Mouse (Mus musculus): ENCODE results near the gene Ddx27. TPM values are rescaled to one million over a fixed set of nuclear protein-coding genes. Genes with fewer than 3 reads are reported as not detected.

Gene Ddx27
- polyA plus RNA-seq, 1 experiment from 2014 or later: 54.2 TPM

DNA sequence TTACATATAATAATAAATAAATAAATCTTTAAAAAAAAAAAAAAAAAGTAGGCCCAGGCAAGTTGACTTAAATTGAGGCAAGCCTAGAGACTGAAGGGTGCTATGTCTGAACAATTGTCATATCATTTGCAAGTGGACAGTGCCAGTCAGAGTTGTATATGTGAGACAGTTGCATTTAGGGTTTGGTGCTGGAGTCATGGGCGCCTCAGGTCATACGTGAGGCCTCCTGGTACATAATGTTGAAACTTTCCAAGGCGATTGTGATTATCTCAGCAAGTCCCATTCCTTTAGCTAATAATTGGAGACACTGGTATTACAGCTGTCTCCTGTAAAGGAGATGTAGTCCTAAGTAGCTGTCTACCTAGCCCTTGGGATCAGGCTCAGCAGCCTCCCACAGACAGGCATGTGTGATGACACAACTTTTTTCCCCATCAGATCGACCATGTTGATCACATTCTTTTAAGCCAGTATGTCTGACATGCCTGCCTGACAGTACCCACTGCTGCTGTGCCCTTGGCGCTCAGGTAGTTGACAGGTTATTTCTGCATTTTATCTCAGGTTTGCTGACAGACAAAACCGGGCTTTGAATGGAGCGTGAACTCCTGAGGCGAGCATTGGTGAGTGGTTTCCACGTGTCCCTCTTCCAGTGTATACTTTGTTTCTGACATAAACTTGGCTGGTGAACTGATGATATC lies 49.8 kb downstream of the Ddx27 start:
- no peaks in the 10 kb centered on the region for H3K9me3 ChIP-seq
- H3K4me3 ChIP-seq: peak overlapping the region; percentile 80
- H3K27me3 ChIP-seq: no peaks in the 10 kb centered on the region
- peak overlapping the region; percentile 72 for H3K4me2 ChIP-seq
- WGBS: 21% methylated on average over 9 of the region's 9 CpGs
- H3K27ac ChIP-seq: peak overlapping the region; percentile 80
- peaks cover 36% of the 10 kb centered on the region for H3K4me1 ChIP-seq
- H3K9ac ChIP-seq: peak overlapping the region; percentile 91
- peaks cover 24% of the 10 kb centered on the region for H3K36me3 ChIP-seq
- ATAC-seq (ENCODE audit: insufficient number of reproducible peaks, insufficient read depth, low FRiP score, low TSS enrichment, low read depth): no peak

DNA sequence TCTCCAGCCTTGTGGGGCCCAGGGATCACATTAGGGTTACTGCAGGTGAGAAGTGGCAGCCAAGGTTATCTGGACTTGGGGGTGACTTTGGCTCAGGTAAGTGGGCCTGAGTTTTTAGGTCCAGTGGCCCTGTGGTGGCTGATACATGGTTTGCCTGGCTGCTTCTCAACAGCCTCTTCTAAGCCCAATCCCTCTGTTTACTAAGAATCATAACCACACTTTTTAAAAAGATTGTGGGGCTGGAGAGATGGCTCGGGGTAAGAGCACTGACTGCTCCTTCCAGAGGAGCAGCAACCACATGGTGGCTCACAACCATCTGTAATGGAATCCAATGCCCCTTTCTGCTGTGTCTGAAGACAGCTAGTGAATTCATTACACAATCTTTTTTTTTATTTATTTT lies 51.0 kb downstream of the Ddx27 start:
- Histone ChIP-seq H3K4me1 (peaks cover 26% of the 10 kb centered on the region), H3K4me3 (no peak overlapping the region), H3K27ac (peak overlapping the region; percentile 80), H3K27me3 (no peaks in the 10 kb centered on the region), H3K4me2 (peak overlapping the region; percentile 72; the same call in 1 of the 2 replicates), H3K9me3 (no peaks in the 10 kb centered on the region), H3K9ac (peak overlapping the region; percentile 91; the same call in 1 of the 2 replicates), H3K36me3 (peaks cover 22% of the 10 kb centered on the region)
- WGBS: 71% methylated on average over 1 of the region's 1 CpGs
- no peak for ATAC-seq (ENCODE audit: insufficient number of reproducible peaks, insufficient read depth, low FRiP score, low TSS enrichment, low read depth)

DNA sequence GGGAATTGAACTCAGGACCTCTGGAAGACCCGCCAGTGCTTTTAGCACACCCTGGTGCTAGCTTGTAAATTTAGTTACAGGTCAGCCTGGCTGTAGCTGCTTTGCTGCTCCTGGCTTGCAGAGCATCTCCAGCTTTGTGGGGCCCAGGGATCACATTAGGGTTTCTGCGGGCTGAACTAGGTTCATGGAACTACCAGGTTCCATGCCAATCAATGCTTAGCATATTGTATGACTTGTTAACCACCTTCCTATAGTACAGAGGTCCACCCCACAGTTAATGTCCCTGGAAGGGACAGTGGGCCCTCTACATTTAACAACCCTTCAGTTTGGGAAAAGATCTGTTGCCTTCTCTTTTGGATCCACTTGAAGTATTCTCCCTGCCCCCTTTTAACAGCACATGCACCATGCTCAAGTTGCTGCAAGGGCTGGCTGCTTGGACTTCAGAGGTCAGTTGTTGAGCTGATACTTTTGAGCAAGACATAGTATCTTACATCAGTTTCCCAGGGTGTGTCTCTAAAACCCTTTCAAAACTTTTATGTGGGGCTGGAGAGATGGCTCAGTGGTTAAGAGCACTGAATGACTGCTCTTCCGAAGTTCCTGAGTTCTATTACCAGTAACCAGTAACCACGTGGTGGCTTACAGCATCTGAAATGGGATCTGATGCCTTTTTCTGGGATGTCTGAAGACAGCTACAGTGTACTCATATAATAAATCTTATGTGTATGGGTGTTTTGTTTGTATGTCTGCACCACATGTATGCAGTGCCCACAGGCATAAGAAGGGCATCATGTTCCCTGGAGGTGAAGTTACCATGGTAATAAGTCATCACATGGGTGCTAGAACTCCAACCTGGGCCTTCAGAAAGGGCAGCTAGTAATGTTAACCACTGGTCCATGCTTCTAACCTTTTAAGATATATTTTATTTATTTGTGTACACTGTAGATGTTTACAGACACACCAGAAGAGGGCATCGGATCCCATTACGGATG lies 51.8 kb downstream of the Ddx27 start:
- no peak for ATAC-seq (ENCODE audit: insufficient number of reproducible peaks, insufficient read depth, low FRiP score, low TSS enrichment, low read depth)
- Histone ChIP-seq H3K9me3 (no peaks in the 10 kb centered on the region), H3K9ac (no peak overlapping the region), H3K4me1 (peaks cover 24% of the 10 kb centered on the region), H3K27ac (0 out of 2 replicates have a peak overlapping the region, but pooled peaks have one; percentile 18), H3K36me3 (peaks cover 22% of the 10 kb centered on the region), H3K4me2 (no peak overlapping the region), H3K4me3 (no peak overlapping the region), H3K27me3 (no peaks in the 10 kb centered on the region)
- WGBS: 27% methylated on average over 6 of the region's 6 CpGs

DNA sequence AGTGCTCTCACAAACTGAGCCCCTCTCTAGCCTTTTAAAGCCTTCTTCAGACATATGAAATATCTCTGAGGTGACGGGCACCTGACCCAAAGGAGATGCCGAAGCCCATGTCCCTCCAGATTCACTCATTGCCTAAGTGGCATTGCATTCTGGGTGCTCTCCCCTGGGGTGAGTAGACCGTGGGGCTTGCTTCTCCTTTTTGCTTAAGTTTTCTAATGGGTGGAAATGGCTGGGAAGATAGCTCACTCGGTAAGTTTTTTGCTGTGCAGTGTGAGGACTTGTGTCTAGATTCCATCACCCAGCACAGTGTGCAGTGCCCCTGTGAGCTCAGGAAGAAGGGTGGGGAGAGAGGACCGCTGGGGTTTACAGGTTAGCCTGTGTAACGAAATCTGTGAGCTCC lies 52.6 kb downstream of the Ddx27 start:
- no peak overlapping the region for H3K4me3 ChIP-seq
- no peaks in the 10 kb centered on the region for H3K9me3 ChIP-seq
- no peak overlapping the region for H3K4me2 ChIP-seq
- no peak for ATAC-seq (ENCODE audit: insufficient number of reproducible peaks, insufficient read depth, low FRiP score, low TSS enrichment, low read depth)
- peaks cover 22% of the 10 kb centered on the region for H3K36me3 ChIP-seq
- H3K27me3 ChIP-seq: no peaks in the 10 kb centered on the region
- no peak overlapping the region for H3K9ac ChIP-seq
- H3K27ac ChIP-seq: no peak overlapping the region
- 43% methylated on average over 6 of the region's 6 CpGs for WGBS
- peaks cover 20% of the 10 kb centered on the region for H3K4me1 ChIP-seq

DNA sequence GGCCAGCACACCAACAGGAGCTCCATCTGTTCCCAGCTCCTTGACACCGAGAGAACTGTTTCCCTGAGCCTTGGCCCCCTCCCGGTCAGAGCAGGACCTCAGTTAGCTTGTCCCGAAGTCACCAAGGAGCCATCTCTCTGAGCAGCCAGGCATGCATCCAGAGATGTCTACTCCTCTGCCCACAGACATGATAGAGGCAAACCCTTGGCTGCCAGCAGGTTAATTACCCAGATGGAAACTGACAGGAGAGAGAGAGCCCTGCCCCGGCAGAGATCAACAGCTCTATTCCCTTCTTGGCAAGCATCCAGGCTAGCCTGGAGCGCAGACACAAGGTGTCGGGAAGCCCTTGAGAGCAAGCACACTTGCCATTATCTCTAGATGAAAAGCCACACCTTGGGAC lies 55.3 kb downstream of the Ddx27 start:
- Histone ChIP-seq H3K4me1 (peaks cover 14% of the 10 kb centered on the region), H3K9ac (no peak overlapping the region), H3K4me3 (no peak overlapping the region), H3K9me3 (no peaks in the 10 kb centered on the region), H3K36me3 (peaks cover 13% of the 10 kb centered on the region), H3K4me2 (no peak overlapping the region), H3K27me3 (no peaks in the 10 kb centered on the region), H3K27ac (no peak overlapping the region)
- 69% methylated on average over 6 of the region's 6 CpGs for WGBS
- ATAC-seq (ENCODE audit: insufficient number of reproducible peaks, insufficient read depth, low FRiP score, low TSS enrichment, low read depth): no peak

DNA sequence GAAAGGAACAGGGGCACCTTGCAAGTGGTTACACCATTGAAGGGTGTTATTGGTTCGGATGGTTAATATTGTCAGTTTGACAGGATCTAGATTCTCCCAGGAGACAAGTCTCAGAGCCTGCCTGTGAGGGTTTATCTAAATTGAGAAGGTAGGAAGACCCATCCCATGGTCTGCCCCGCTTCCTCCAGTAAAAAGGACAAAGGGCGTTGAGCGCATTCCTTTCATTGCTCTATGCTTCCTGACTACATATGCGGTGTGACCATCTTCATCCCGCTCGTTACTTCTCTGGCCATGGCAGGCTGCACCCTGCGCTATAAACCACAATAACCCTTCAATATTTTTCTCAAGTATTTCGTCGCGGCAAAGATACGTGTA lies 56.3 kb downstream of the Ddx27 start:
- no peak for ATAC-seq (ENCODE audit: insufficient number of reproducible peaks, insufficient read depth, low FRiP score, low TSS enrichment, low read depth)

DNA sequence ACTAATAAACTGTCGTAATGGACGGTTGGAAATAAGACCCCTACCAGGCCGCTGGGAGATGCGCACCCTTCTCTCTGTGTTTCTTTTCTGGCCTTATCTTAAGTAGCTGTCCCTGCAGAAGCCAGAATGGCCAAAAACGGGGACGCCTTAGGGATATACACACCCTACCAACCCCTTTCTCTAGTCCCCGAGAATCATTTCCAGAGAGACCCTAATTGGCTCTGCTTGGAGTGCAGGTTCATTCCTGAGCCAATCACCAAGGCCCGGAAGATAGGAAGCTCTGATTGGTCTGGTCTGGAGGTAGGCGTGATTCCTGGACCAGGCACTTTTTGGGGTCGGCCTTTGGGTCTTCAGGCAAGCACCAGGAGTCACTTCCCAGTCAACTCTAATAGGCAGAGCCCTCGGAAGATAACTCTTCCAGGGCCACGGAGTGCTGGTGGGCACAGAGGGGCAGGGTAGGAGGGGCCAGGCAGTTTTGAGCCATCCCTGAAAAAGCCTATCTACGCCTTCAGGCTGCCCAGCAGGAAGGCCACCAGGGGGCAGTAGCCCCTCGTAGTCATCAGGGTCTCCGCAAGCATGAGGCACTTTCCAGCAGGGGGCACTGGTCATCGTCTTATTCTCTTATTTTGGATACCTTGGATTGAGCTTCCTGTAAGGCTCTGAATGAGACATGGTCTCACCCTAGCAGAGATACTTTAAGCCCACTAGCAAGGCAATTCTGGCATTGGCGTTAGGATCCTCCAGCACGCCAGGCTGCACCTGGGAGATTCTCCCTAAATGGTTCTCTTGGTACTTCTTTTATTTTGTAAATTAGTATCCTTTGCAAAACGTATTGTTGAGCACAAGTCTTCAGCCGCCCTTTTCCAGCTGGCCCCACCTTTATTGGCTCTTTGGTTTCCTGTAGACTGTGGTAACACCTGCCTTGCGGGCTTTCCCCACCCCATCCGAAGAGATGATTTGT lies 56.9 kb downstream of the Ddx27 start:
- Histone ChIP-seq H3K9me3 (no peaks in the 10 kb centered on the region), H3K27ac (peak overlapping the region; percentile 68), H3K4me2 (peak overlapping the region; percentile 67), H3K4me3 (peak overlapping the region; percentile 50), H3K36me3 (no peaks in the 10 kb centered on the region), H3K27me3 (no peaks in the 10 kb centered on the region), H3K9ac (peak overlapping the region; percentile 65), H3K4me1 (peaks cover 9% of the 10 kb centered on the region)
- ATAC-seq (ENCODE audit: insufficient number of reproducible peaks, insufficient read depth, low FRiP score, low TSS enrichment, low read depth): peak; percentile 91
- WGBS: 8% methylated on average over 22 of the region's 22 CpGs

More for the DNA sequence above, 56.3 kb downstream of the Ddx27 start:
- no peaks in the 10 kb centered on the region for H3K27me3 ChIP-seq
- H3K9ac ChIP-seq: peak overlapping the region; percentile 65
- no peaks in the 10 kb centered on the region for H3K9me3 ChIP-seq
- H3K4me2 ChIP-seq: peak overlapping the region; percentile 67
- H3K36me3 ChIP-seq: peaks cover 4% of the 10 kb centered on the region; the same call in 1 of the 2 replicates
- H3K27ac ChIP-seq: peak overlapping the region; percentile 68
- H3K4me3 ChIP-seq: peak overlapping the region; percentile 50
- 23% methylated on average over 12 of the region's 12 CpGs for WGBS
- H3K4me1 ChIP-seq: peaks cover 9% of the 10 kb centered on the region

DNA sequence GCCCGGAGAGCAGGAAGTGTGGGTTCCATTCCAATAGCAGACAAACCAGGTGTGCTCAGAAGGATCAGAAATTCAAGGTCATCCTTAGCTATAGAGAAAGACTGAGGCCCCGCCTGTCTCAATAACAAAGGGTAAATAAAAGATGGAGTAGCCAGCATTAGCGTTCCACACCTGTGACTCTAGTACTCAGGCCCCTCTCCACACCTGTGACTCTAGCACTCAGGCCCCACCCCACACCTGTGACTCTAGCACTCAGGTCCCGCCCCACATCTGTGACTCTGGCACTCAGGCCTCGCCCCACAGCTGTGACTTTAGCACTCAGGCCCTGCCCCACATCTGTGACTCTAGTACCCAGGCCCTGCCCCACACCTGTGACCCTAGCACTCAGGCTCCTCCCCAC lies 59.6 kb downstream of the Ddx27 start:
- WGBS: 88% methylated on average over 5 of the region's 5 CpGs
- Histone ChIP-seq H3K4me3 (no peak overlapping the region), H3K27ac (no peak overlapping the region), H3K36me3 (no peaks in the 10 kb centered on the region), H3K27me3 (no peaks in the 10 kb centered on the region), H3K9me3 (no peaks in the 10 kb centered on the region), H3K4me1 (peaks cover 25% of the 10 kb centered on the region), H3K9ac (no peak overlapping the region), H3K4me2 (no peak overlapping the region)
- ATAC-seq (ENCODE audit: insufficient number of reproducible peaks, insufficient read depth, low FRiP score, low TSS enrichment, low read depth): no peak

DNA sequence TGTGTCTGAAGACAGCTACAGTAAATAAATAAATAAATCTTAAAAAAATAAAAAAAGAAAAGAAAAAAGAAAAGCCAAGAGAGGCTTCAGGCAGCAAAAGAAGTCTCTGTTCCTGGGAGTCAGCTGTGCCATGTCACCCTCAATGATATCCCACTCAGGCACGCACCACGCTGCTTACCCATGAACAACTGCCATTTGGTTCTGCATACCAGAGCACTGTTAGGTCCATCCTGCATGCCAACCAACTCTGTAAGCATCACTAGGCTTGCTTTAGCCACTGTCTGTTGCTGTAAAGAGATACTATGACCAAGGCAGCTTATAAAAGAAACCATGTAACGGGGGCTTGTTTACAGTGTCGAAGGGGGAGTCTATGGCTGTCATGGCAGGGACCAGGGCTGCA lies 61.4 kb downstream of the Ddx27 start:
- 90% methylated on average over 4 of the region's 4 CpGs for WGBS
- no peaks in the 10 kb centered on the region for H3K9me3 ChIP-seq

DNA sequence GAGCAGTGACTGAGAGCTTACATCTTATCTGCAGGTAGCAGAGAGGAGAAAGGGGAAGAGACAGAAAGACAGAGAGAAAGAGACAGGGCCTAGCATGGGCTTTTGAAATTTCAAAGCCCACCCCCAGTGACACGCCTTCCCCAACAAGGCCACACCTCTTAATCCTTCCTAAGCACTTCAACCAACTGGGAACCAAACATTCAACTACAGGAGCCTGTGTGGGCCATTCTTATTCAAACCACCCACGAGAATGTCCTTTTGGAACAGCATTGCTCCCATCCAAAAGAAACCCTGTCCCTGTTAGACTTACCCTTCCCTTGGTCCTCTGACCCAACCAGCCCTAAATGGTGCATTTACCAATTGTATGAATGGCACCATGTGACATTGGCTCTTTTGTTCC lies 61.8 kb downstream of the Ddx27 start:
- H3K4me3 ChIP-seq: no peak overlapping the region
- peaks cover 37% of the 10 kb centered on the region for H3K4me1 ChIP-seq
- no peaks in the 10 kb centered on the region for H3K27me3 ChIP-seq
- no peak overlapping the region for H3K27ac ChIP-seq
- ATAC-seq (ENCODE audit: insufficient number of reproducible peaks, insufficient read depth, low FRiP score, low TSS enrichment, low read depth): no peak
- no peak overlapping the region for H3K4me2 ChIP-seq
- H3K9ac ChIP-seq: no peak overlapping the region
- 87% methylated on average over 2 of the region's 2 CpGs for WGBS
- no peaks in the 10 kb centered on the region for H3K9me3 ChIP-seq
- no peaks in the 10 kb centered on the region for H3K36me3 ChIP-seq

More for the DNA sequence above, 61.4 kb downstream of the Ddx27 start:
- Histone ChIP-seq H3K4me2 (no peak overlapping the region), H3K27ac (no peak overlapping the region), H3K36me3 (no peaks in the 10 kb centered on the region), H3K4me3 (no peak overlapping the region), H3K9ac (no peak overlapping the region), H3K27me3 (no peaks in the 10 kb centered on the region), H3K4me1 (peaks cover 35% of the 10 kb centered on the region)
- no peak for ATAC-seq (ENCODE audit: insufficient number of reproducible peaks, insufficient read depth, low FRiP score, low TSS enrichment, low read depth)

All from embryonic facial prominence, embryonic 13.5 days (tissue).